Mouse (Mus musculus) brain, embryonic 18.5 days (tissue): ENCODE measurements around the gene 2310009B15Rik.

Experiments
- DNase-seq: peaks from one replicate; pipeline ENCODE4 v3.0.0-alpha.2; 2012; ENCODE audit warnings: low read depth, low spot score

2310009B15Rik gene

DNA sequence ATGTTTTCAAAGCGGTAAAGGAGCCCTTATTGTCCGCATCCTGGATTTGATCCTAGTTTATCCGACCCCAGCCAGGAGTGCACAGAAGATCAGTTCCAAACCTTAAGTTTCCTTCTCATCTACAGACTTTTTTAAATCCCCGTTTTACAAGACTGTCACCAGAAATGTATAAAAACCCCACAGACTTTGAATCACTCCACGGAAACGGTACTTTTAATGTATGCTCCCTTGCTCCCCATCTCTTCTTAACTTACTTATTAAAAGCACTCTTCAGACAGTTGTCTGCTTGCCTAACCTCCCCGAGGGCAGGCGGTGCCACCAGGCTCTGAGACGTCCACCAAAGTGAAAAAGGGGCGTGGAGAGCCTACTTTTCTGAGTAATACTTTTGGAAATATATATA is 13.9 kb downstream of the 2310009B15Rik start:
- no peak for DNase-seq

DNA sequence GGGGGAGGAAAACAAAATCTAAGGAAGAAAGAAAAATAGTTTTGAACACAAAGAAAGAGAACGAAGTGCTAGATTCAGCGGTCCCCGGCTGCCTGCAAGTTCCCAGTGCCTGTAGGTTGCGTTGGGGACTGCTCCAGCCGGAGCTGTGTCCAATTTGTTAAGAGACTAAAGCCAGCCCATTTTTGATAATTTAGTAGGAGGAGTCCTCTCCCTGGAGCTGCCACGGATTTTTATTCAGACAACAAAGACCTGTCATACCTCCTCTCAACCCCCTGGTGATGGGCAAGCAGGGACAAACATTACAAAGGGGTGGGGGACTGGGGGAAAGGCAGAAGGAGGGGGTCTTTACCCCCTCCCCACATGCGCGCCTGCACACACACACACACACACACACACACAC is 14.3 kb downstream of the 2310009B15Rik start:
- no peak for DNase-seq

DNA sequence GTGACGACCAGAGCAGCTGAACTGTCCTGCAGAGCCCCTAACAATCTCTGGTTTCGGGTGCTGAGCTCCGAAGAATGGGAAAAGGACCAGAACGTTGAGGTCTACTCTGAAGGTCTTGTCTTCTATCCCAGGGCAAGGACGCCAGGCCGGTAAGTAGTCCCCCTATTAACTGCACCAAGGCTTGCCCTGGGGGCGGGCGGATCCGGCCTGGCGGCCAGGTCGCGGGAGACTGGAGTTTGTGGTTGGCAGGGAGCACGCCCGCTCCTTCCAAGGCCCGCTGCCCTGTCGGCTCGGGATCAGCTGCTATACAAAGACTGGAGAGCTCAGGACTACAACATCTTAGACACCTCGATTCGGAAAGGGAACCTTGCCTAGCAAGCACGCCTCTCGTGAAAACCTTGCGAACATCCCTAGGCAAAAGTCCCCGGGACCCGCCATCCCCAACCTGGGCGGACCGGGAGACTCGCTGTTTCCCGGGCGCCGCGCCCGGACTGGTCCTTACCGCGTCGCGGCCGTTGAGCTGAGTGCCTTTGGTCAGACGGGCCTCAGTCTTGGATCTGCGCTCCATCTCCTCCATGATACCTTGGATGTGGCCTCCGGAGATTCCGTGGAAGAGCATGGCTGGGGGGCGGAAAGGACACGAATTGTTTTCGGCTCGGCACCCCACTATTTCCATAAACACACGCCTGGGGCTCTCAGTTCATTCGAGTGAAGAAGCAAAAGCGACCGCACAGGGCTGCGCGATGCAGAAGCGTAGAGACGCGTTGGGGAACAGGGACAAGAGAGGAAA is 15.2 kb downstream of the 2310009B15Rik start:
- no peak for DNase-seq

DNA sequence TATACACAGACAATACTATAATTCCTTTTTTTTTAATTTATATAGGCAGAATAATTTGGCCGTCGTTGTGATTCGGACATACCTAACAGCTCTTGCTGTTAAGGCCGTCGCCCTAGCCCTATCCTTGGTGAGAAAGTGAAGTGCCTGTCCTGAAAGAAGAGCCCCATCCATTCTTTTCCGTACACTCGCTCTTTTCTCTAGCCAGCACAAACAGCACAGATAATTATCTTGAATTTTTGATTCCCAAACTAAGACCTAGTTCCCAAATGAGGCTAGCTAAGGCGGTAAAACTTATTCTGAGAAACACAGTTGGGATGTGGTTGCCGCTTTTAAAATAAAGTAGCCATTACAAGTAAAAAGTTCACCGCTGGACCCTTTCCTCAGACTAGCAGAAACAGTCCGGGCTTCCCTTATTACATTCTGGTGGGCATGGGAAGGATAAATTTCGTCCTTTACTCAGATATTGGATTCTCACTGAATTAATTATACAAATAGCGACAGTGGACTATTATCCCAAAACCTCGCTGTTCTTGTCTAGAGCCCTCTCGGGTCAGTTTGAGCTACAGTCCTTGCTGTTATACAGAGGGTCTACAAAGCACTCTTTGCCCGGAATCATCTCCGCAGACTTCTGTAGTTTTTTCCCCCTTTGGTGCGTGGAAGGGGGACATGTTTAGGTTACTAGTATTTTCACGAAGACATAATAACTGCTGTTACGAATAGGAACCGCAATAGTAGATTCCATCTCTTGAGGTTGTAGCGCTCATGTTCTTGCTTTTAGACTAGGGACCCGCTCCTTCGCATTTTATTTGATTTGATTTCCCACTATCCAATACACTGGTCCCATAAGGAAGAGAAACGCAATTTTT is 16.0 kb downstream of the 2310009B15Rik start:
- DNase-seq: no peak

DNA sequence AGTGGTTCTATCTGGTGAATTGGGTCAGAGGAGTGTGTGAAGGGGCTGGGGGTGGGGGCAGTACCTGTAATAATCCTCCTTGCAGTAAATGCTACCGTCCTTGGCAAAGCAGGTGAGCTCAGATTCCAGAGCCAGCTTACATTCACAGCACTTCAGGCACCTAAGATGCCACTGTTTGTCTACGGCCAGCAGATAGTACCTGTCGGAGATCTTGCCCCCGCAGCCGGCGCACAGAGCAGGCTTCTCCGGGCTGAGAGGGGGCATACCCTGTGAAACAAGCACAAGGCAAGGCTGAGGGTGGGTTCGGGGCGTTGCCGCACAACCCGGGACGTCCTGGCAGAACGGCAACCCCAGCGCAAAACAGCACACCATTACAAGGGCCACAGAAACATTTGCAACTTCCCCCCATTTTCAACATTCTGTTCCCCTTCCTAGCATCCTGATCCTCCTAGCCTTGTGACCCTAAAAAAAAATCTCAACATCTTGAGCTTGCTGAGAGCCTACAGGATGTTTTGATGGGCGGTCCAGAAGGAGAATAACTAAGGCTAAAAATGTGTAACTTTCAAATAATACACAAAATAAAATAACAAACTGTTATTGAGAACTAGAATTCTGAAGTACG is 16.7 kb downstream of the 2310009B15Rik start:
- no peak for DNase-seq

DNA sequence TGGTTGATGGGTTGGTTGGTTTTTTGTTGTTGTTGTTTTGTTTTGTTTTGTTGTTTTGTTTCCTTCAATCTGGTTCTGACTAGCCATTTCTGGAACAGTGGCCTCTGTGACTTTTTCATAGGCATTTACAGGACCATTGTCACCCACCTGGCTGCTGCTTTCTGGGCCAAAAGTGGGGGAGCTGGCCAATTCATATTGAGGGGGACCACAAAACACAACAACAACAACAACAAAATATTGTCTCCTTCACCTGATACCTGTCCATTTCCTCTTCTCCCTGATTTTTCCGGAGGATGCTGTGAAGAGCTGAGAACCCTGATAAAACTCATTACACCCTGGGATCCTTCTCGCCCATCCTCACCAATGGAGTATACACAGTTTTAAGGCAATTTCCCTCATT is 17.4 kb downstream of the 2310009B15Rik start:
- no peak for DNase-seq

DNA sequence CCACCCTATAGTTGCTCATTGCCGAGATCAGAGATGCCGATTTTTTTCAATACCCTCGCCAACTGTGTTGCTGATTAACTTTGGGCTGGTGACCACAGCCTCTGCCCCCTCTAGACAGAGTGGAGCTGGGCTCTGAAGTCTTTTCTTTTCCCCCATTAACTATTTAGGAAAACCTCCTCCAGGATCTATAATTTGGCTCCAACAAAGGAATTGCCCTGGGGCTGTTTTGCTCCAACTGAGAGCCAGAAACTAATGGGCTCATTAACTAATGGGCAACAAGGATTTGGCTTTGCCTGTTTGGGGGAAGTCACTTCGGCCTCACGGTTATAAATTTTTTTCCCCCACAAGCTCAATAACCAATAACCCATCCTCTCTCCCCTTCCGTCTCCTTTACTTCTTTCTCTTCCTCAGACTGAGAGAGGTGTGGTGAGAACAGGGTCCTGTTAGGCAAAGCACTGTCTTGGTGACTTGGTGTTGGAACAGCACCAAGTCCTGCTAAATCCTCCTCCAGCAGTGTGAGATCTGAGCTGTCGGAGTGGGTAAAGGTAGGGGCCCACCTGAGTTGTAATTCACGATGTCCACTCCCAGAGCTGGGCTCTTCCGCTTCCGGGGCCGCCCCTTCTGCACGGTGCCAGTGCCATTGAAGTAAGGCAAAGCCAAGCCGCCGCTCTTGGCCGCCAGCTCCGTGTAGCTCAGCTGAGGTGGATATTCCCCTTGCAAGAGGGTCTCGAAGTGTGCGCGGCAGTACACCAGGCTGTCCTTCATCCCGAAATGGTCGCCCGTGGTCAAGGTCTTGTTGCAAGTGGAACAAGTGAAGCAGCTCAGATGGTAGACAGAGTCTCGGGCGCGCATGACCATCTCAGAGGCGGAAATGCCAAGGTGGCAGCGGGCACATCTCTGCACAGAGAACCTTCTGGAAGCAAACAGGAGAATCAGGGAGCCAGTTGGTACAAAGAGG is 18.6 kb downstream of the 2310009B15Rik start:
- DNase-seq: no peak

DNA sequence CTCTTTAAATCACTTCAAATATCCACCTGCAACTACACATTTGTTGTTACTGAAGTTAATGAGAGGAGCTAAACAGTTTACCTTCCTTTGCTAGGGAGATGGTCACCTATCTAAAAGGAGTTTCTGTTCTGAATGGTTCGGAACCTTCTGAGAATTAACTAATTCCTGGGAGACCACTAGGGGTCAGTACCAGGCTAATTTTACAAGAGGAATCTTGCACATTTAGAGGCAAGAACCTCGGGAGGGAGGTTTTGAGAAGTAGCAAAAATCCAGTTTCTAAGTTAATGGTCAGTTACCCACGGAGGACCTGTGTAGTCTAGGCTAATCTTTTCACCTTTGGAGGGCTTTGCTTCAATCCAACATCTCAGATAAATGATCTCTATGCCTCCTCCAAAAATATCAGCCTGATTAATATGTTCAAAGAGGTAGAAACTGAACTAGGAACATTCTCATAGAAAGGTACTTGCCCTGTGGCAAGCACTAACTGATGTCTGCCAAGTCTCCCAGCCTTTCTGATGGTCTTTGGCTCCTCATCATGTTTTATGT is 21.2 kb downstream of the 2310009B15Rik start:
- DNase-seq: no peak

DNA sequence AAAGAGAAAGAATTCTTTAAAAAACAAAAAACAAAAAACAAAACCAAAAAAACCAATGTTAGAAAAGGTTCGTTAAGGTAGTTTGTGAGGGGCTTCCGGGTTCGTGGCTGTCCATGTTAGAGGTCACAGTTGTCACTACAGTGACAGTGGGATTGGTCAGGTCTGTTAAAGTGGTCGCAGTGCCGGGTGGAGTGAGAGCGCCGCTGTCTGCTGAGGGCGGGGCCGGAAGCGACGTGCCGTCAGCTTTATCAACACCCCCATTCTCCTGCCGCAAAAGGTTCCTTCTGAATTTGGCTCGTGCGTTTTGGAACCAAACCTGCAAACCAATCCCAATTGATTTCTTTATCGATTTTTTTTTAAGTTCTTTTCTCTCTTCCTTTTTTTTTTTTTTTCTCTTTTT is 25.3 kb downstream of the 2310009B15Rik start:
- no peak for DNase-seq

DNA sequence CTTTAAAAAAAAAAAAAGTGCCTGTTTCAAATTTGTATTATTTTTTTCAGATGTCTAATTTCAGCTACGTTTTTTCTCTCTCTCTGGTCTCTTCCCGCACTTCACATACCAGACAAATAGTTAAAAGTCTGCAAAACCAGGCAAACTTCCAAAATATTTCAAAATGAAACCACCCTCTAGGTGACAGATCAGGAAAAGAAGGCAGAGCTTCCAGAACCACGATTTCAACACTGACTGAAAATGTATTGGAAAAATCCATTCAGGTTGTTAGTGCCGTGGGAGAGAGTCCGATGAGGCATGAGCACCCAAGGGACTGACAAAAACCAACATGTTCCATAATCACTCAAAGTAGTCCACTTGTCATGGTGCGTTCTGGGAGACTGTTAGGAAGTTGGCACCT is 29.8 kb downstream of the 2310009B15Rik start:
- DNase-seq: no peak

DNA sequence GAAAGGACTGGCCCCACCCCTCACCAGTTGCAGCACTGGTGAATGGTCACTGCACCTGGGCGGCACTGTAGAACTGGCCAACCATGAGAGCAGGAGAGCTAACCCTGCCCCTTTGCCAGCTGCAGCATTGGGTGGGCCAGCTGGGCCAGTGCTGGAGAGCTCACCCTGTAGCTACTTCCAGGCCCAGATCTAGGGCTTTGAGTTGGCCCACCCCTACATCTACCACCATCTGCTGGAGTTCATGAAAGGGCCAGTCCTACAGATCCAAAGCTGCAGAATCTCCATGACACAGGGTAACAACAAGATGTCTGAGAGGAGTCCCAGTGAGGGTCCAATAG is 33.7 kb downstream of the 2310009B15Rik start:
- no peak for DNase-seq

DNA sequence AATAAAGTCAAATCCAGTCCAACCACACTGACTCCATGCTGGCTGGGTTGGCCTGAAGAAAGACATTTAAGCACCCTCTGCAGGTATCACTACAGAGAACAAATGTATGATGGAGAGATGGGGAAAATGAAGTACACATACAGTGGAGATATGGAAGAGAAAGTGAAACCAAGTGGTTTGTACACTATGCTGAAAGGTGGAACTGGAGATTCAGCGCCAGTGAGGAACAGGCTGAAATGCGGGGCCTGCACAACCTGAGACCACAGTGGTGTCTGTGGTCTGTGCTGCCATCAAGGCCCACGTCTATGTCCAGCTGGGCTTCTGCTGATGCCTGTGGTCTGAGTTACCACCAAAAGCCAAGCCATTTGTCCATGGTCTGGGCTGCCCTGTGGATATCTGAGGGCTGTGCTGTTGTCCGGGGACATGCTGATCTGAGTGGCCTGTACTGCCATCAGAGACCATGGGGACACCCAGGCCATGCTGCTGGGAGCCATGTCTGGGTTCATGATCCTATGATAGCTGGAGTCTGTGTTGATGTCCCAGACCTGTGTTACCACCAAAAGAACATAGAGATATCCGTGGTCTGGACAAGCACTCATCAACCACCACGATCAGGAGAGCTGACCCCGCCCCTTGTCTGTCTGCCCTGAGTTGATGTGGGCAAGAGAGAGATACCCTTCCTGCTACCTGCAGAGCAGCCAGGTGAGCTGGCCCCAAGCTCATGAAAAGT is 34.2 kb downstream of the 2310009B15Rik start:
- DNase-seq: no peak
